Mouse (Mus musculus) cerebellum, postnatal 36 days (tissue): ENCODE measurements around the gene Sh3rf1.

Experiments used
- DNase-seq, 2 experiments: peaks; one replicate each; pipeline ENCODE4 v3.0.0; 2021 to 2022; ENCODE audit warnings: mixed read lengths in 2 of 2

Gene Sh3rf1

DNA sequence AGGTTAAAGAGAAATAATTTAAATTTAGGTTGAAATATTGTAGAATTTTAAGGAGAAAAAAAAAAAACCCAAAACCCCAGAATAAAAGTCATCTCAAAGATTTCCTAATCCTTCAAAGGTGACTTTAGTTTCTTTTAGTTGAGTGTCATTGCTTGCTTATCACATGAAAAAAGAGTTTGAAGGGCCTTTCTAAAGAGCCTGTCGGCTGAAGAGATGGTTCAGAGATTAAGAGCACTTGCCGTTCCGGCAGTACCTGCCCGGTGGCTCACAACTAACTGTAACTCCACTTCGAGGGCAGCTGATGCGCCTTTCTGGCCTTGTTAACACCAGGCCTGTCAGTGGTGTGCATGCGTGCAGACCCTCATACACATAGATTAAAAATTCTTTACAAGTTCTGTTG lies 41.2 kb downstream of the Sh3rf1 start:
- DNase-seq: no peak

DNA sequence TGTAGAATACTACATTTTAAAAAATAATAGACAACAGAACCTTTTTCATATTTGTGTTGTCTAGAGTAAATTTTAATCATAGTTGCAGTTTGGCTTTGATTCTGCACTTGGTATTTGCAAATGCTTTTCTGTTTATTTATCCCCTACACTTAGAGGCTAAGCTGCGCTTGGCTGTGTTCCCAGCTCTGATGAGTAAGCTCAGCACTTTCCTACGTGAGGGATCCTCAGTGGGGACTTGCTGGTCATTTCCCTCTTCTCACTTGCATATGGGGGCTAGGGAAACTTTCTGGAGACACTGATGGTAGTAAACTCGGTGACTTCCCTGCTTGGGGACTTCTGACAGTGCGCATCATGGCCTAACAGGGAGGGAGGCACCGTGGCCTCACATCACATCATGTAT lies 41.7 kb downstream of the Sh3rf1 start:
- no peak for DNase-seq

DNA sequence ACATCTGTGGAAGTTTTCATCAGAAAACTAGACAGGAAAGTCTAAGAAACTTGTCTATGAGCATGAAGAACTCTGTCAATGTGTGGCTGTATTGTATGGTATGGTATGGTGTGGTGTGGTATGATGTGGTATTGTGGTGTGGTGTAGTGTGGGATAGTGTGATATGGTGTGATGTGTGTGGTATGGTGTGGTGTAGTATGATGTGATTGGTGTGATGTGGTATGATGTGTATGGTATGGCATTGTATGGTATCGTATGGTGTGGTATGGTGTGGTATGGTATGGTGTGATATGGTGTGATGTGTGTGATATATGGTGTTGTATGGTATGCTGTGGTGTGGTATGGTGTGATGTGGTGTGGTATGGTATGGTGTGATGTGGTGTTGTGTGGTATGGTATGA lies 43.4 kb downstream of the Sh3rf1 start:
- DNase-seq: no peak

DNA sequence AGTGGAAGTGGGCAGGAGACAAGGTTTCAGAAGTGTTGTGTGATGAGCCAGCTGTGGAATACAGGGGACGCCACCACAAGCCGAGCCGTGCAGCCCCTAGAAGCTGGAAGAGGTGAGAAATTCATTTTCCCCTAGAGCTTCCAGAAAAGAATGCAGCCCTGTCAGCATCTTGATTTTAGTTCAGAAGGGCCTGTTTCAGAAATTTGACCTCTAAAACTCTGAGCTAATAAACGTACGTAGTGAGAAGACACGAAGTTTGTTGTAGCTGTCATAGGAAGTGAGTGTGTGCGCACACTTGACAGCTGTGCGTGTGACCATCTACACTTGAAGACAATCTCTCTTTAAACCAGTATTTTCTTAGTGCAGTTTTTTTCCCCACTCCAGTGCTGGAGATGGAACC lies 44.0 kb downstream of the Sh3rf1 start:
- no peak for DNase-seq

DNA sequence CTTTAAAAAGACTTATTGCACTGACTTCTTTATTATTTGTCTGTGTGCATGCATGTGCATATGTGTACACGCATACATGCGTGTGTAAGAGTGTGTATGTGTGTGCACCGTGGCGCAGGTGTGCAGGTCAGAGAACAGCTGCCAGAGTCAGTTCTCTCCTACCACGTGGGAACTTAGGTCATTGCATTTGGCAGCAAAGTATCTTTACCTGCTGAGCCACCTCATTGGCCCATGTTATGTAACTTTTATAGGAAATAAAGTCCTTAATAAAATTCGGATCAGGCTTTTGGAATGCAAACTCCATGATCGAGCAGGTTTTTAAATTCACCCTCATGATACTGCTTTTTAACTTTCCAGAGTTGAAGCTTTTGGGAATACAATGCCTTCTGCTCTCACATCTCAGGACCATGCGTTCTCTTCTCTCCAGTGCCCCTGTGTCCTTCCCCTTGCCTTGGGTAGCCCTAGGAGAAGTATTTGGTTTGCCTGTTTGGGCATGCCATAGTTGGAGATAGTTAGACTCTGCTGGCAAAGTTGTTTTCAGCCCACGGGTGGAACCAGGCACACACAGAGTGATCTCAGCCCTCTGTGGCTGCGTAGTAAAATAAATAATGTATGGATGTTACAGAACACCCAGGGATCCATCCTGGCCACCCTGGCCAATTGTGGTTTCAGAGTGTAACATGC lies 44.7 kb downstream of the Sh3rf1 start:
- no peak for DNase-seq

GRCm38 (mm10) chr8:61270016-61270415 lies 46.3 kb downstream of the Sh3rf1 start:
- DNase-seq: no peak

DNA sequence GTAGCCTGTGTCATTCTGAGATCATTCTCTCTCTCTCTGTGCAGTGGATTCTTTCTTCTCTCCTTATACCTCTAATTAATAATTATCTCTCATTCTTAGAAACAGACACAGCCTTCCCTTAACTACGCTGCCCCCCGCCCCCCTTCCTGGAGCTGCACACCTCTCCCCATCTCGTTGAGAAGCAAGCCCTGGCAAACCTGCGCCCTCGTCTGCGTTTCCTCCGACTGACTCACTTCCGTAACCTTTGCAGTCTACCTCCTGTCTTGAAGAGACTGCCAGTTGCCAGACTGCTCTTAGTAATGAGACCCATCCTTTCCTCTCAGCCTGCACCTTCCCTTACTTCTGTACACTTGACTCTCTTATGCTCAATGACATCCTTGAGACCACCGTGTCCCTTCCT lies 46.9 kb downstream of the Sh3rf1 start:
- no peak for DNase-seq

GRCm38 (mm10) chr8:61270961-61271360 lies 47.3 kb downstream of the Sh3rf1 start:
- DNase-seq: no peak

DNA sequence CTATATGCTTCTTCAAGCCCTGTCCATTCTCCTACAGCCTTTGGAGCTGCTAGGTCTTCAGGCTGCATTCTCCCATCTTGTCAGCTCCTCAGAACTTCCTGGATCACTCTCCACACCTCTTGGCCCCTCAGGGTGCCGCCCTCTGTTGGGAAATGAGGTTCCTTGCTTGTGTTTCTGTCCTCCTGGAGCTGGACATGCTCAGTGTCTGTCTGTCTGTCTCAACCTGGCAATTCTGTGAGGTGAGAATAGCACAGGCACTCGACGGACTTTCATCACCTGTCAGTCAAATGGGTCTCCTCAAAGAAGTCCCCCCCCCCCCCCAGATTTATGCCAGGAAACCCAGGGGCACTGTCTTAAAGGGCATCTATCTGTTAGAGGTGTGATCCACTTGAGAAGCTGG lies 49.2 kb downstream of the Sh3rf1 start:
- DNase-seq: no peak

DNA sequence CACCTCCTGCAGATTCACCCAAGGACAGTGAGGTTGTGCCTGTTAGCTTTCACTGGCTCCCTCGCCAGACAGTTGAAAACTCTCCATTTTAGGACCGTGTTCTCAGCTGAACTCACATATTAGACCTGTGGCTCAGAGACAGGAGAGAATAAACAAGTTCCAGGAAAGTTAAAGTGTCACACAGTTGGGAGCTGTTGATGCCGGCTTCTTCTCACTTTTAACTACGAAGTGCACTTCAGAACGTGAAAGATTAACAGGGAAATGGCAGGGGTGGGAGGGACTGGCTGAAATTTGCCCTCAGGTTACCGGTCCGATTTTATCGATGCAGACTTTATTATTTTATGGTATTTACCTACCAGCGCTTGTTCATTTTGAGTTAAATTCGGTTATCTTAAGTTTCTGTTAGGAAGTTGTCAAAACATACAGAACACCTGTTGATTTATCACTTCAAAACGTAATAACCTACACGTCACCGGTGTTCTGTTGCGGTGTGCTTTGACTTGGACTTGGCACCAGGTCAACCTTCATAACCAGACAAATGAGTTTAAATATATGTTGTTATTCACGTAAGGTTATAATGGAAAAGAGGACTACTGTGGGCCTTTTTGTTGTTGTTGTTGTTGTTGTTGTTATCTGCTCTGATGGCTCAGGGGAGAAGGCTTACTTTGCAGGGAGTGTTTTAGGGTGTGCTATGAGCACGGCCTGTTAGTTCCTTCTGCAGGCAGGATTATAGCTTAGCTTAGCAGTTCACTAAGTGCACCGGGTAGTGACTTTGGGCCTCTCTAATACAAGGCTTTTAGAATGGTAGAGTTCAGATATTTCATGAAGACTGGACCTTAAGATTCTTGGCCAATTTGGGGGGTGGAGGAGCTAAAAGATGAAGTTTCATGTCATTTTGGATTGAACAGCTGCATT lies 49.9 kb downstream of the Sh3rf1 start:
- DNase-seq: no peak

DNA sequence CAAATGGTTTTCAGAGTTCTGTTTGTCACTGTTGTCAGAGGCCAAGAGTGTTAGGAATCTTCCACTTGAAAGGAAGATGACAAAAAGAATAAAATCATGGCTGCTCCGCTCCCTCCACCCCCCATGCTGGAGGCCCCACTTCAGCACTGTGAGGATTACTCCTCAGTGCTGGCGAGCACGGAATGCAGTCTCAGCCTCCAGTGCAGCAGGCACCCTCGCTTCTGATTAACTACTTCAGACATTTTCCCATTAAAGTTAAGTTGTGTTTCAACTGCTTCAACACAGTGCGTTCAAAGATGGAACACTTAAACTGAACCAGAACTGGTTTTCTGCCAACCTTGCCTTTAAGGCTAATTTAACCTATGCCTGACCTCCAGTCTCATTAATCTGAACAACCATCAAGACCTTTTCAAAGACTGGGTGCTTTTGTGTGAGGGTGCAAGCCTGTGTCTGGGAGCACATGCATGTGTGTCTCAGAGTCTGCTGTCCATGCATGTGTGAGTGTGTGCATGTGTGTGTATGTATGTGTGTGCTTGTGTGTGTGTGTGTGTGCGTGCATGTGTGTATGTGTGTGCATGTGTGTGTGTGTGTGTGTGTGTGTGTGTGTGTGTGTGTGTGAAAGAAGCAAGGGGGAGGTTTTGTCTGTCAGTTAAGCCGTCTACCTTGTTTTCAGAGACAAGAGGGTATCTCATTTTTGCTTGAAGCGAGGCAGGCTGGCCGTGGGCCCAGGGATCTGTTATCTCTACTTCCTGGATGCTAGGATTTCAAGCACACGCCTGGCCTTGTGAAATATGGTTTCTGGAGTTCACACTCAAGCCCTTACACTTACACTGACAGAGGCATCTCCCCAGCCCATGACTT lies 51.2 kb downstream of the Sh3rf1 start:
- DNase-seq: no peak

DNA sequence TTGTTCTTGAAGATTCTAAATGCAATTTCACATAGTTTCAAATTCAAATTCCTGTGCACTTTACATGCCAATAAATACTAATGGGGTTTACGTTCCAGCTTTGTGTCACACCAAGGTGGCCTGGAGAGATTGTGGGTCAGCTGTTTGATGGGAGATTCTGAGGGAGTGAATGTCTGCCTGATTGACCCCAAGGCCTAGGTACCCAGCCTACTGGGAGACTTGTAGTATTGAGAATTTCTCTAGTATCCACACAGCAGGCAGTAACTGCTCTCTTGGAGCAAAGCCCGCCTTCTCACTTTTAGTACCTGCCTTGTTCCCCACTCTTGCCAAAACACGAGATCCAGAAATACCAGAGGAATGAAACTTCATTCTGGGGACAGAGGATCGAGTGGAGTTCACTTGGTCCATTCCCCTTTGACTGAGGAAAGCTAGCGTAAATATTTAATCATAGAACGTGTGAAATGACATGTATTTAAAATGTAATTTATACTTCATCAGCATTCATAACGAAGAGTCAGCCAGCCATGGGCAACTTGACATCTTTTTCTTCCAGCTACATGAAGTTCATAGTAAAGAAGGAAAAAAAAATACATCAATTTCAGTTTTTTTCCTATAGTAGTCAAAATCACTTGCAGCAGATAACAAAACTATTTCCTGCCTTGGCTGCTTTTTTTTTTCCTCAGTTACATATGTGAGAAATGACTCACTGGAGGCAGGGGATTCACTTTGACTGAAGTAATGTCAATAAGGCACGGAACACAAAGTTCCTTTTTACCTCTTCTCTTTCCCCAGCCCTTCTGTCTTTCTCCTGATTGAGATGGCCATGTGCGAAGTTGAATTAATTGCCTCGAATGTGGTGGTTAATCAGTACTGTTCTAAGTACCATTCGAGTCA lies 52.0 kb downstream of the Sh3rf1 start:
- DNase-seq: no peak

DNA sequence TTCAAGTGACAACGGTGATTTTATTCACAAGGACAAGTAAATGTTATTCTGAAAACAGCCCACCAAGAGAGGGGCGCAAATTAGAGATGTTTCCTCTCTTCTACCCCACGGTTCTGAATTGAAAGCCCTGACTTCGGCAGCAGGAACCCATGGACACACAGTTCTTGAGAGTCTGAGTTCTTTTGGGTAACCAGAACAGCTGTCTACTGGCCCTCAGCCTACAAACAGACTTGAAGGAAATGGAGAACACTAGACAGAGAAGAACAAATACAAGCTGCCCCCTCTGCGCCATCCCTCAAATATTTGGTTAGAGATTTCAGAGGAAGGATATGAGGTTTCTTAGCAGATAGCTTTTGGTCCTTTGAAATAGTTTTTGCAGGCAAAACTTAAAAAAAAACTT lies 52.7 kb downstream of the Sh3rf1 start:
- DNase-seq: no peak

GRCm38 (mm10) chr8:61279030-61279429 lies 55.4 kb downstream of the Sh3rf1 start:
- no peak for DNase-seq

DNA sequence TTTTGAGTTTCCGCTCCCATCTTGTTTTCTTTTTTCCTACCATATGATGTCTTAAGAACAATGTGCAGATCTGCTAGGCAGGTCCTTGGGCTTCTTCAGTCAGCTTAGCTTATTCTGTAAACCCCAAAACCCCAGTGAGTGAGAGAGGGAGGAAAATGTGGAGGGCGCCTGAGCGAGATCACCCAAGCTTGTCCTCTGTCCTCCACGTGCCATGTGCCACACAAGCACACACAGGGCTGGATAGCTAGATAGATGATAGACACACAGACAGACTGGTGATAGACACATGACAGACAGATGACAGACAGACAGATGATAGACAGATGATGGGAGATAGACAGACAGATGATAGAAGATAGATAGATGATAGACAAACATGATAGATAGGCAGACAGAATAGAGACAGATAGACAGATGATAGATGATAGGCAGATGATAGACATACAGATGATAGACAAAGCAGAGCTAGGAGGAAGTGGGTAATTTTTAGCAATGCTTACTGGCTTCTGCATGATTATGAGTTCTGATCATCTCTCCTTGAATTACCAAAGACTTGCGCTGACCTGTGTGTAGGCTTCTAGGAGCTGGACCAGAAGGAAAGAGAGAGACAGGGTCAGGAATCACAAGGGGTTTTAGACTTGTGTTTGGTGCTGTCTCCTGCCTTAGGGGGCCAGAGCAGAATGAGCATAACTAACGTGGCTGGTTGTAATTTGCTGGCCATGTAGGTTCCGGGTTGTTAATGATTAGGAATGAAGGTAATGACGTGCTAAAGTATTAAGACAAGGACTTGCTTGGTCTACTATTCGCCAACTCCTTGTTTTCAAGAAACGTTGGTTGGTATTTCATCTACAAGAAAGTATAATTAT lies 58.9 kb downstream of the Sh3rf1 start:
- no peak for DNase-seq

DNA sequence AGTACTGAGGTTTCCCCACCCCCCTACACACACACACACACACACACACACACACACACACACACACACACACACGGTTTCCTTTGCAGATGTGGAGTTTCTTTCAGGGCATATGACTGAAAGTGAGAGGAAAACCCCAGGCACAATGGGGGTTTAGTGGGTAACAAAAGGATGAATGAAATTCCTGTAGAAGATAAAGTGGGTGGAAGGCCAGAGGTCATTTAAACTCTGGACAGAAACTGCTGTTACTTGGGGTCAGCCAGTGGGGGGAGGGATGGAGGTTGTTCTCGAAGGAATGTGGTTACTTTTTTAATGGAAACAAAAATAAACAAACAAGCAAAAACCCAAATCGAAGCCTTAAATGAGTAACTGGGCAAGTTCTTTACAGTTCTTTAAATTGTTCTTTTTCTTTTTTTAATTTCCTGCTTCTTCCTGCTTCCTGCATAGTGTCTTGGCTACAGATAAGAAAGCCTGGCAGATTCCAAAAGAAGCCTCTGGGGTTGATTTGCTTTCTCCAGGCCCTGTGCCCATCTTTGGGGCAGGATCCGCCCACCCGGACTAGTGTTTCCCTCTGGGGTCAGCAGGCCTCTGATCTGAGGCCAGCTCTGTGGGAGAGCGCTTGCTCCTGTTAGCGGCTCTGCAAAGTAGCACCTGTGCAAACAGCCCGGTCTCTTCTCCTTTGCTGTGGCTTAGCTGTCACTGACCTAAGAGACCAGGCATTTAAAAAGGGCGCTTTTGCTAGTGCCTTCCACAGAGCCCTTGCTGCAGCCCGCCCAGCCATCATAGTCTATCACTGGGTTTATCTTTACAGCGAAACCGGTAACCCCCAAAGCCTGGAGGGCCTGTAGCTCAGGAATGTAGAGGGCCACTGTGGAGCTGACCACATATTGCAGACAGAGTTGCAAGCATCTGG lies 59.8 kb downstream of the Sh3rf1 start:
- peak in 1 of 2 experiments; percentile 11 for DNase-seq

DNA sequence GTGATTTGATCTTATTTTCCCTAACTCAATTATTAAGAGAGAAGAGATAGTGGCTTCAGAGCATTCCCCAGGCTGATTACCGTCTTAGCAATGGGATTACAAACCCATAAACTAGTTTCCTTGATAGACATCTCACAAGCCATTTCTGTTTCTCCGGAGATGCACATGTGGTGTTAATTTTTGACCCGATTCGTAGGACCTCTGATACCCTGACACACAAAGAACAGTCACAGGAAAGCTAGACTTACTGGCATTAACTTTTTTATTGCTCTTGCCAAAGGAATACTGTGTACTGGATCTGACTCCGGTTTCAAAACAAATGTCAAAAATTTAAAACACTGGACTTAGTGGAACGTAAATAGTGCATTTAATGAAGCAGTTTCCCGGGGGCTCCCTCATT lies 62.2 kb downstream of the Sh3rf1 start:
- DNase-seq: no peak

GRCm38 (mm10) chr8:61286394-61286793 lies 62.7 kb downstream of the Sh3rf1 start:
- DNase-seq: no peak

GRCm38 (mm10) chr8:61286795-61287385 lies 63.2 kb downstream of the Sh3rf1 start:
- DNase-seq: no peak
